Mouse (Mus musculus) embryonic fibroblast, embryonic 13.5 days (primary cell): ENCODE measurements at regions not wholly inside any gene's neighbourhood (a gene's known extent, or its start where the extent isn't known, plus 50 kb on each side); places are given as distances from the start of the nearest gene placed in this dataset.

Experiments used
- CTCF ChIP-seq: IDR thresholded peaks from 2 replicates; pipeline ENCODE4 v1.5.1; 2011; ENCODE audit warnings: mild to moderate bottlenecking, control low read depth, low read length, moderate library complexity, borderline replicate concordance; ENCODE audit not compliant: insufficient read depth
- POLR2A ChIP-seq: IDR thresholded peaks from 2 replicates; pipeline ENCODE4 v1.6.1; 2011; ENCODE audit warnings: low read depth, mild to moderate bottlenecking, control low read depth, low read length, moderate library complexity

DNA sequence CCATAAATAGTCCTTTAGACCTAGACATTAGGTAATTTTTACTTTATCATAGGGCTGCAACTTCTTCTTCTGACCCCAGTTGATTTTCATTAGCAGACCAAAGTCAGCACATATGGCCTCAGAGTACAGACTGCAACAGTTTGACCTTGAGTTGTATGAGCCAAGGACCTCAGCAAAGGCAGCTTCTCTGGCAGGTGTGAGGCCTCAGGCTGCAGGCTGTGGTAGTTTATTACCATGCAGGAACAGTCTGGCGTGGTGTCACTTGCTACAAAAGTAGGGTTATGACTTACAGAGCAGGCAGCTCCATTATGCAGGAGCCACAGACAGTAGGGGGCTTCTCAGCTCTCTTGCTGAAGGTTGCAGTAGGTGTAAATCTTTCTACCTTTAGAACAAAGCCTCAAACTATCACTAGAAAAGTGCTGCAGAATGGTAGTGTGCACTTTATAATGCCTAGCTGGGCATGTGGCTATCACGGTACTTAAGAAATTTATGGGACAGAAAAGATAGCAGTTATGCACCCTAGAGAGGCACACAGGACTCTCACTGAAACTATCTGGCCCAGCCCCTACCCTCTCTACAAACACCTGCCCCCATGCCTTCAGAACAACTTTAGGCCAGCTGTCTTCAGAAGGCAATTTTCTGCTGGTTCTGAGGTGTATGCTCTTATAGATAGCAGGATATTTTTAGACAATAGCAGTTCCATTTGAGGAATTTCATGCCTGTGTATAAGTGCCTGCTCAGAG is 215.7 kb downstream of the Il15 start:
- TF ChIP-seq POLR2A (no peak), CTCF (no peak)
